Mouse (Mus musculus) erythroblast, embryonic 14.5 days (primary cell): ENCODE measurements around the gene Tex46.

Experiments used
- GATA1 ChIP-seq: IDR thresholded peaks from 2 replicates; pipeline ENCODE4 v1.6.1; 2012; ENCODE audit warnings: low read length, inconsistent platforms, mixed read lengths
- TAL1 ChIP-seq: IDR thresholded peaks from 3 replicates; pipeline ENCODE4 v1.6.1; 2012; ENCODE audit warnings: low read length, inconsistent platforms, mixed read lengths

DNA sequence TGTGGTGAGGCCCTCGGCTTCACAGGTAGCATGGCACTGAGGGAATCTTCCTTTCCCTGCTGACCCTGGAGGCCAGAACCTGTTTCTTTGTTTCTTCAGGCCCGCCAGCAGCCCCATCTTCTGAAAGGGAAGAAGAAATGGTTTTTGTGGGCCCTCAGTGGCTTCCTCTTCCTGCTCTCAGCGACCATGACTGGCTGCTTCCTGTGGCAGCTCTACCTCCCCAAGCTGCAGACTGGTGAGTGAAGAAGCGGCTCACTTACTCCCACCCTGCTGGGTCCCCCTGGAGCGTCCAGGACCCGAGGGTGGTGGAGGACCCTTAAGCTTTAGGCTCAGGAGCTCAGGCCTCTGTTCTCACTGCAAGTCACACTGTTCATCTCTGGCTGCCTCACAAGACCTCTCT is 16.4 kb downstream of the Tex46 start:
- TF ChIP-seq GATA1 (no peak), TAL1 (no peak)
